Mouse (Mus musculus): Measurements from ENCODE around the gene Ccdc12. TPM values are rescaled to one million over a fixed set of nuclear protein-coding genes. Genes with fewer than 3 reads are reported as not detected.

The Ccdc12 gene
- polyA plus RNA-seq, 1 experiment, result 537 TPM

GRCm38 (mm10) chr9:110643787-110644186 lies 12.5 kb upstream of the Ccdc12 start:
- Histone ChIP-seq H3K9me3 (no peaks in the 10 kb centered on the region), H3K27me3 (replicated peaks) (no peaks in the 10 kb centered on the region), H3K4me3 (replicated peaks) (peak overlapping the region; percentile 93), H3K4me1 (peaks cover 100% of the 10 kb centered on the region), H3K36me3 (replicated peaks; ENCODE audit: low read length) (peaks cover 97% of the 10 kb centered on the region)
- TF ChIP-seq GATA1 (IDR thresholded peaks at IDR 0.05; ENCODE audit: borderline replicate concordance, low read length) (no peak), FLI1 (IDR thresholded peaks at IDR 0.05; ENCODE audit: low read length) (no peak)

GRCm38 (mm10) chr9:110644295-110644694 lies 12.0 kb upstream of the Ccdc12 start:
- Histone ChIP-seq H3K36me3 (replicated peaks; ENCODE audit: low read length) (peaks cover 97% of the 10 kb centered on the region), H3K4me1 (peaks cover 100% of the 10 kb centered on the region)

DNA sequence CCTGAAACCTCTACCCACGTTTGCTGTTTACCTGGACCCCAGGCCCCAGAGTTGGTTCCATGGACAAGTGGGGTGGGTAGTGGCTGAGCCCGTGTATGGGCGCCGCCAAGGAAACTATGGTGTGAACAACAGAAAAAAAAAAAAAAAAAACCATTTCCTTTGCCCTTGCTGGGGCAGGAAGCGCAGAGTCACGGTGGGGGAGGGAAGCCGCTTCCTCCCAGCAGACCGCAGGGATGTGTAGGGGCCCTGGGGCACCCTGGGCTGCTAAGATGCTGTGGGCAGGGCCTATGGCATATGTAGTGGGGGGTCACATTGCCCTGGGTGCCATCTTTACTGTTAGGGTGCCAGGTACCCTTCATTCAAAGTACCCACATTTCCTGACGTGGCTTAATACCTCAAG lies 11.1 kb upstream of the Ccdc12 start:
- Histone ChIP-seq H3K4me1 (peaks cover 100% of the 10 kb centered on the region), H3K36me3 (replicated peaks; ENCODE audit: low read length) (peaks cover 97% of the 10 kb centered on the region), H3K27me3 (replicated peaks) (no peaks in the 10 kb centered on the region), H3K4me3 (replicated peaks) (peak overlapping the region; percentile 93), H3K9me3 (no peaks in the 10 kb centered on the region)
- TF ChIP-seq GATA1 (IDR thresholded peaks at IDR 0.05; ENCODE audit: borderline replicate concordance, low read length) (no peak), FLI1 (IDR thresholded peaks at IDR 0.05; ENCODE audit: low read length) (peak; percentile 84)

More at GRCm38 (mm10) chr9:110644295-110644694, 12.0 kb upstream of the Ccdc12 start:
- Histone ChIP-seq H3K9me3 (no peaks in the 10 kb centered on the region), H3K27me3 (replicated peaks) (no peaks in the 10 kb centered on the region), H3K4me3 (replicated peaks) (peak overlapping the region; percentile 93)
- TF ChIP-seq GATA1 (IDR thresholded peaks at IDR 0.05; ENCODE audit: borderline replicate concordance, low read length) (no peak), FLI1 (IDR thresholded peaks at IDR 0.05; ENCODE audit: low read length) (no peak)

- no peaks in the 10 kb centered on the region for H3K9me3 ChIP-seq
- TF ChIP-seq GATA1 (IDR thresholded peaks at IDR 0.05; ENCODE audit: borderline replicate concordance, low read length) (no peak), FLI1 (IDR thresholded peaks at IDR 0.05; ENCODE audit: low read length) (no peak)
- H3K4me3 ChIP-seq (replicated peaks), result peak overlapping the region; percentile 80
- H3K27me3 ChIP-seq (replicated peaks), result no peaks in the 10 kb centered on the region
- H3K4me1 ChIP-seq, result peaks cover 91% of the 10 kb centered on the region
- H3K36me3 ChIP-seq (replicated peaks; ENCODE audit: low read length), result peaks cover 68% of the 10 kb centered on the region
Observed at GRCm38 (mm10) chr9:110649775-110650174, 6.5 kb upstream of the Ccdc12 start.

GRCm38 (mm10) chr9:110651931-110652722 lies 4.2 kb upstream of the Ccdc12 start:
- TF ChIP-seq GATA1 (IDR thresholded peaks at IDR 0.05; ENCODE audit: borderline replicate concordance, low read length) (no peak), FLI1 (IDR thresholded peaks at IDR 0.05; ENCODE audit: low read length) (no peak)
- H3K4me3 ChIP-seq (replicated peaks), result peak overlapping the region; percentile 98

GRCm38 (mm10) chr9:110652963-110653654 lies 3.2 kb upstream of the Ccdc12 start:
- TF ChIP-seq FLI1 (IDR thresholded peaks at IDR 0.05; ENCODE audit: low read length) (no peak), GATA1 (IDR thresholded peaks at IDR 0.05; ENCODE audit: borderline replicate concordance, low read length) (no peak)
- Histone ChIP-seq H3K27me3 (replicated peaks) (no peaks in the 10 kb centered on the region), H3K9me3 (no peaks in the 10 kb centered on the region), H3K36me3 (replicated peaks; ENCODE audit: low read length) (peaks cover 41% of the 10 kb centered on the region), H3K4me3 (replicated peaks) (peak overlapping the region; percentile 98), H3K4me1 (peaks cover 78% of the 10 kb centered on the region)

More at GRCm38 (mm10) chr9:110651931-110652722, 4.2 kb upstream of the Ccdc12 start:
- Histone ChIP-seq H3K9me3 (no peaks in the 10 kb centered on the region), H3K27me3 (replicated peaks) (no peaks in the 10 kb centered on the region), H3K36me3 (replicated peaks; ENCODE audit: low read length) (peaks cover 47% of the 10 kb centered on the region), H3K4me1 (peaks cover 82% of the 10 kb centered on the region)

DNA sequence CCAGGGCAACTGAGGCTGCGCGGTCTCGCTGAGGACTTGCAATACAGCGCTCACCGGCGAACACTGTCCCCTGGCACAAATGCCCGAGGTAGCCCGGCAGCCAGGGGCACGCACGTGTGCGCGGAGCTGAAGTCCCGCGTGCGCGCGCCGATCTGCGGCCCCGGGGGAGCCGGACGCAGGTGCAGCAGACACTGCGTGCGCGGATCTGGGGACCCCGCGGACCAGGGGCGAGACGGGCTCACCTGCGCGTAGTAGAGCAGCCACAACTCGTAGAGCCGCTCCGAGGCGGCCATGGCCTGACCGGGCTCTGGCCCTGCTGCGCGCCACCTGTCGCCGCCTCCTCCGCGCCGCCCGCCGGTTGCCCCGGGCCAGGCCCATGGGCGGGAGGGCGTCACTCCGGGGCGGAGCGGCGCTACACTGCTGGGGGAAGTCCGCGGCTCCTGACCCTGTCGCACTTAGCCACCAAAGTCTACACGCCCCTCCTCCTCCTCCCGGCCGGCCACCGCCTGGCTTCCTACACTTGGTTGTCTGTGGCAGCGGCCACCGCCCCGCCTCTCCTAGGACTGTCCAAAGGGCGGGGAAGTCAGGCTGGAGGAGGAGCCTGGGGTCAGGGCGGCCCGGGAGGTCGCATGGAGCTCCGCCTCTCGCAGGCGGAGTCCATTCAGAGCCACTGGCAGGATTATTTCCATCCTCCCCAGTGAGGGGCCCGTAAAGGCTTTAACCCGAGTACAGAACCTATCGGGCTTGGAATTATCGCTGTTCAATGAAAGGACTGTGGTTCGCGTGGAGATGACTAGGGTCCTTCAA lies 2.4 kb upstream of the Ccdc12 start, which contains the start of gene Nbeal2:
Nbeal2 (minus strand) TSS at position 507 of the 807 bp plus-strand sequence.
- TF ChIP-seq FLI1 (IDR thresholded peaks at IDR 0.05; ENCODE audit: low read length), result no peak
- no peak for TF ChIP-seq GATA1 (IDR thresholded peaks at IDR 0.05; ENCODE audit: borderline replicate concordance, low read length)
- Histone ChIP-seq H3K36me3 (replicated peaks; ENCODE audit: low read length) (peaks cover 34% of the 10 kb centered on the region), H3K4me3 (replicated peaks) (peak within 1 kb of the TSS; percentile 98), H3K4me1 (peaks cover 75% of the 10 kb centered on the region), H3K9me3 (no peaks in the 10 kb centered on the region), H3K27me3 (replicated peaks) (no peaks in the 10 kb centered on the region)

GRCm38 (mm10) chr9:110654726-110655650 lies 1.3 kb upstream of the Ccdc12 start:
- TF ChIP-seq GATA1 (IDR thresholded peaks at IDR 0.05; ENCODE audit: borderline replicate concordance, low read length) (no peak), FLI1 (IDR thresholded peaks at IDR 0.05; ENCODE audit: low read length) (no peak)
- Histone ChIP-seq H3K4me3 (replicated peaks) (peak overlapping the region; percentile 98), H3K27me3 (replicated peaks) (no peaks in the 10 kb centered on the region), H3K9me3 (no peaks in the 10 kb centered on the region), H3K36me3 (replicated peaks; ENCODE audit: low read length) (peaks cover 34% of the 10 kb centered on the region), H3K4me1 (peaks cover 75% of the 10 kb centered on the region)

Data from megakaryocyte, embryonic 14.5 days (primary cell).